Mouse (Mus musculus): ENCODE results near the gene Gm10800.
"Not testable (repeated sequence)": the region's sequence is repeated elsewhere in the genome, so short reads cannot be mapped to it uniquely, and the experiment has no call there.

Gm10800 gene

GRCm38 (mm10) chr2:98667201-98667600 lies at the start of gene Gm10800:
Gene Gm10800 (minus strand): TSS chr2:98667301.
- DNase-seq, result not testable (repeated sequence)

- no peak for DNase-seq
These were observed 30.4 kb upstream of the Gm10800 start for GRCm38 (mm10) chr2:98697533-98697932.

GRCm38 (mm10) chr2:98661937-98662336 lies 5.2 kb downstream of the Gm10800 start, which contains the start of gene Gm10801:
Gene Gm10801 (plus strand): TSS chr2:98662237.
- DNase-seq, result not testable (repeated sequence)
